8 mouse cellular contexts compared by ENCODE assay signal in the genomic region with DNA sequence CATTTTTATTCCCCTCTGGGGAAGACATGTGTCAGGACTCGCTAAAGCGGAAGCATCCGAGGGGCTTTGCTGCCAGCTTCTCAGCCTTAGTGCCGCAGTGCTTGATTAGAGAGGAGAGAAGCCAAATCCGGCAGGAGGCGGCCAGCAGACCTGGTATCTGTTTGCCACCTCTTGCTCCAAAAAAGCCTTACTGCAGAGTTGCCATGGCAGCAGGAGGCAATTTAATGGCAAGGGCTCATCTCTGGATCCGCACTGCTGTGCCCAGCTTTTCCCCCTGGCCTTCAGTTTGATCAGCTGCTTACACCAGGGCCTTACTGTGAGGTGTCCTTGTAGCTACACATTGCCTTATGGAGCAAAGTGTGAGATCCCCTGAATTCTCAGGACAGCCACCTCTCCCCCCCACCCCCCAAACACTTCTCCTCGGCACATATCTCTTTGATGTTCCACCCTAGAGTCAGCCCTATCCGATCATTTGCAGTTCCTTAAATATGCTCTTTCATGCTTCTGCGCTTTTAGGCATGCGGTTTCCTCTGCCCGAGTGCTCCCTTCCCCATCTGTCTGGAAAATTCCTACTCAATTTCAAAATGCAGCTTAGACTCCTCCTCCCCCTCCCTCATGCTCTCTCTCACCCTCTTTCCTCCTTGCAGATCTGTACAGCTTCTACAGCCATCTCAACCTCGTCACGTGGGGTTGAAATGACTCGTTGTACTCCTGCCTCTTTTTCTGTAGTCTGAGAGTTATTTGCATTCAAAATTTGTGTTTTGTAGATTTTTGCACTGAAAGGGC.
A peak's percentile ranks its signal among the peaks of the same experiment; 100 is the strongest.
DNase-seq lines count a peak whose midpoint lies in the region; ATAC-seq lines count a peak whose summit lies in the region.

No protein-coding gene starts in this region.

- no peak overlapping the region for H3K9ac ChIP-seq in heart, embryonic 15.5 days

- H3K4me2 ChIP-seq in heart, embryonic 15.5 days: no peak overlapping the region

- DNase-seq in ovary, postnatal 36 days (ENCODE audit: low spot score): peak; percentile 15
- no peak for DNase-seq in ovary, postnatal 14 days (ENCODE audit: low spot score)
- DNase-seq in cerebellum, postnatal 10 days: peak; percentile 90 to 93
- peak; percentile 78 to 88 for DNase-seq in layer of hippocampus, adult 18-20 months (ENCODE audit: low spot score in 2 of 2)
- peak; percentile 37 for DNase-seq in splenic B cell, adult 2 months (ENCODE audit: low read depth, low spot score)
- DNase-seq in gastrocnemius, postnatal 36 days: no peak

- intact Hi-C loops in gastrocnemius, postnatal 36 days (cut with DNase I): no loop called here

- 36% methylated on average over 15 of the region's 15 CpGs for WGBS in heart, embryonic 15.5 days
- WGBS in macrophage (ENCODE audit: missing documents): 45% methylated on average over 14 of the region's 15 CpGs

- H3K4me1 ChIP-seq in heart, embryonic 15.5 days (replicated peaks): peaks cover 44% of the 10 kb centered on the region

- ATAC-seq in heart, embryonic 15.5 days (replicated peaks; ENCODE audit: insufficient number of reproducible peaks, insufficient read depth, low FRiP score, low read depth): no peak; the same call in 1 of the 2 replicates

- H3K27me3 ChIP-seq in heart, embryonic 15.5 days: no peaks in the 10 kb centered on the region
- no peaks in the 10 kb centered on the region for H3K27me3 ChIP-seq in splenic B cell, adult 2 months (ENCODE audit: control insufficient read depth, insufficient read depth, low read length, poor library complexity, severe bottlenecking)

- H3K79me2 ChIP-seq in macrophage (ENCODE audit: inconsistent target): no peaks in the 10 kb centered on the region

- no peaks in the 10 kb centered on the region for H3K36me3 ChIP-seq in heart, embryonic 15.5 days
- no peaks in the 10 kb centered on the region for H3K36me3 ChIP-seq in macrophage (ENCODE audit: inconsistent target)
- H3K36me3 ChIP-seq in splenic B cell, adult 2 months (ENCODE audit: control insufficient read depth, insufficient read depth, low read length, poor library complexity, severe bottlenecking): no peaks in the 10 kb centered on the region

- H3K27ac ChIP-seq in heart, embryonic 15.5 days: 0 out of 2 replicates have a peak overlapping the region, but pooled peaks have one; percentile 27
- peak overlapping the region; percentile 37 for H3K27ac ChIP-seq in macrophage

- no peaks in the 10 kb centered on the region for H3K9me3 ChIP-seq in heart, embryonic 15.5 days (replicated peaks)

- no peak overlapping the region for H3K4me3 ChIP-seq in heart, embryonic 15.5 days
- no peak overlapping the region for H3K4me3 ChIP-seq in macrophage (ENCODE audit: inconsistent target)

Comparison
In these comparisons a context has a peak if more than half of its experiments do, and no peak if none do; other contexts are left out.
1. DNase-seq: peak in ovary, postnatal 36 days (single experiment), cerebellum, postnatal 10 days (2 of 2), layer of hippocampus, adult 18-20 months (2 of 2) and splenic B cell, adult 2 months (single experiment); none in ovary, postnatal 14 days (single experiment) and gastrocnemius, postnatal 36 days (0 of 2).